Mouse (Mus musculus): ENCODE measurements at regions not wholly inside any gene's neighbourhood (a gene's known extent, or its start where the extent isn't known, plus 50 kb on each side); places are given as distances from the start of the nearest gene placed in this dataset.
"Not testable (repeated sequence)": the region's sequence is repeated elsewhere in the genome, so short reads cannot be mapped to it uniquely, and the experiment has no call there.

- TF ChIP-seq CTCF (IDR thresholded peaks at IDR 0.05; ENCODE audit: low read depth) (no peak), EP300 (IDR thresholded peaks at IDR 0.05; ENCODE audit: low read depth) (no peak)
- no peak overlapping the region for H3K9ac ChIP-seq (replicated peaks; ENCODE audit: low read depth, low read length)
- H3K4me2 ChIP-seq (ENCODE audit: low read depth, low read length), result no peak overlapping the region
- no peak overlapping the region for H3K4me3 ChIP-seq (ENCODE audit: low read depth, low read length)
- H3K36me3 ChIP-seq (replicated peaks; ENCODE audit: control insufficient read depth, insufficient read depth, low read length), result no peaks in the 10 kb centered on the region
- ATAC-seq (ENCODE audit: insufficient read depth, low read depth), result no peak
- 73% methylated on average over 1 of the region's 1 CpGs for WGBS
- H3K27ac ChIP-seq (ENCODE audit: low read depth), result no peak overlapping the region
- no peaks in the 10 kb centered on the region for H3K27me3 ChIP-seq (ENCODE audit: control insufficient read depth, insufficient read depth, low read length)
- no peak for DNase-seq (ENCODE audit: low spot score)
- H3K4me1 ChIP-seq (ENCODE audit: control insufficient read depth, insufficient read depth), result no peaks in the 10 kb centered on the region
- H3K9me3 ChIP-seq (replicated peaks; ENCODE audit: control insufficient read depth, low read length), result no peaks in the 10 kb centered on the region
These were observed 99.9 kb upstream of the Ccdc122 start for GRCm38 (mm10) chr14:76936671-76937070.

- H3K27me3 ChIP-seq (ENCODE audit: control insufficient read depth, insufficient read depth, low read length); H3K27ac ChIP-seq (ENCODE audit: low read depth); H3K4me2 ChIP-seq (ENCODE audit: low read depth, low read length); H3K4me1 ChIP-seq (ENCODE audit: control insufficient read depth, insufficient read depth); H3K9ac ChIP-seq (replicated peaks; ENCODE audit: low read depth, low read length); DNase-seq (ENCODE audit: low spot score); H3K9me3 ChIP-seq (replicated peaks; ENCODE audit: control insufficient read depth, low read length); H3K36me3 ChIP-seq (replicated peaks; ENCODE audit: control insufficient read depth, insufficient read depth, low read length); ATAC-seq (ENCODE audit: insufficient read depth, low read depth); H3K4me3 ChIP-seq (ENCODE audit: low read depth, low read length): not testable (repeated sequence)
- WGBS, result 71% methylated on average over 4 of the region's 4 CpGs
These were observed 100.5 kb upstream of the Ccdc122 start for GRCm38 (mm10) chr14:76936051-76936450.

- no peaks in the 10 kb centered on the region for H3K27me3 ChIP-seq (ENCODE audit: control insufficient read depth, insufficient read depth, low read length)
- H3K9me3 ChIP-seq (replicated peaks; ENCODE audit: control insufficient read depth, low read length), result no peaks in the 10 kb centered on the region
- no peak overlapping the region for H3K4me3 ChIP-seq (ENCODE audit: low read depth, low read length)
- TF ChIP-seq CTCF (IDR thresholded peaks at IDR 0.05; ENCODE audit: low read depth), result no peak
- no peak for TF ChIP-seq EP300 (IDR thresholded peaks at IDR 0.05; ENCODE audit: low read depth)
- no peaks in the 10 kb centered on the region for H3K4me1 ChIP-seq (ENCODE audit: control insufficient read depth, insufficient read depth)
- DNase-seq (ENCODE audit: low spot score), result no peak
- H3K36me3 ChIP-seq (replicated peaks; ENCODE audit: control insufficient read depth, insufficient read depth, low read length), result no peaks in the 10 kb centered on the region
- H3K4me2 ChIP-seq (ENCODE audit: low read depth, low read length), result no peak overlapping the region
- no peak overlapping the region for H3K27ac ChIP-seq (ENCODE audit: low read depth)
- no peak for ATAC-seq (ENCODE audit: insufficient read depth, low read depth)
- WGBS, result 73% methylated on average over 2 of the region's 2 CpGs
- no peak overlapping the region for H3K9ac ChIP-seq (replicated peaks; ENCODE audit: low read depth, low read length)
These were observed 101.1 kb upstream of the Ccdc122 start for GRCm38 (mm10) chr14:76935453-76935852.

GRCm38 (mm10) chr14:76932890-76933289, 103.7 kb upstream of the Ccdc122 start:
- Histone ChIP-seq H3K4me3 (ENCODE audit: low read depth, low read length) (no peak overlapping the region), H3K4me2 (ENCODE audit: low read depth, low read length) (no peak overlapping the region), H3K9me3 (replicated peaks; ENCODE audit: control insufficient read depth, low read length) (no peaks in the 10 kb centered on the region), H3K4me1 (ENCODE audit: control insufficient read depth, insufficient read depth) (no peaks in the 10 kb centered on the region), H3K9ac (replicated peaks; ENCODE audit: low read depth, low read length) (no peak overlapping the region), H3K27me3 (ENCODE audit: control insufficient read depth, insufficient read depth, low read length) (no peaks in the 10 kb centered on the region), H3K36me3 (replicated peaks; ENCODE audit: control insufficient read depth, insufficient read depth, low read length) (no peaks in the 10 kb centered on the region), H3K27ac (ENCODE audit: low read depth) (no peak overlapping the region)
- TF ChIP-seq CTCF (IDR thresholded peaks at IDR 0.05; ENCODE audit: low read depth), result no peak
- no peak for TF ChIP-seq EP300 (IDR thresholded peaks at IDR 0.05; ENCODE audit: low read depth)
- no peak for ATAC-seq (ENCODE audit: insufficient read depth, low read depth)
- 91% methylated on average over 6 of the region's 6 CpGs for WGBS
- no peak for DNase-seq (ENCODE audit: low spot score)

GRCm38 (mm10) chr14:76931398-76931797, 105.2 kb upstream of the Ccdc122 start:
- Histone ChIP-seq H3K4me1 (ENCODE audit: control insufficient read depth, insufficient read depth) (no peaks in the 10 kb centered on the region), H3K9ac (replicated peaks; ENCODE audit: low read depth, low read length) (no peak overlapping the region), H3K9me3 (replicated peaks; ENCODE audit: control insufficient read depth, low read length) (no peaks in the 10 kb centered on the region), H3K36me3 (replicated peaks; ENCODE audit: control insufficient read depth, insufficient read depth, low read length) (no peaks in the 10 kb centered on the region), H3K4me2 (ENCODE audit: low read depth, low read length) (no peak overlapping the region), H3K27ac (ENCODE audit: low read depth) (no peak overlapping the region), H3K27me3 (ENCODE audit: control insufficient read depth, insufficient read depth, low read length) (no peaks in the 10 kb centered on the region), H3K4me3 (ENCODE audit: low read depth, low read length) (no peak overlapping the region)
- TF ChIP-seq EP300 (IDR thresholded peaks at IDR 0.05; ENCODE audit: low read depth), result no peak
- no peak for TF ChIP-seq CTCF (IDR thresholded peaks at IDR 0.05; ENCODE audit: low read depth)
- DNase-seq (ENCODE audit: low spot score), result no peak
- 69% methylated on average over 1 of the region's 1 CpGs for WGBS
- ATAC-seq (ENCODE audit: insufficient read depth, low read depth), result no peak

- no peaks in the 10 kb centered on the region for H3K9me3 ChIP-seq (replicated peaks; ENCODE audit: control insufficient read depth, low read length)
- ATAC-seq (ENCODE audit: insufficient read depth, low read depth) (no peak), DNase-seq (ENCODE audit: low spot score) (no peak)
- no peak for TF ChIP-seq EP300 (IDR thresholded peaks at IDR 0.05; ENCODE audit: low read depth)
- TF ChIP-seq CTCF (IDR thresholded peaks at IDR 0.05; ENCODE audit: low read depth), result no peak
- H3K9ac ChIP-seq (replicated peaks; ENCODE audit: low read depth, low read length), result no peak overlapping the region
- H3K27ac ChIP-seq (ENCODE audit: low read depth), result no peak overlapping the region
- no peaks in the 10 kb centered on the region for H3K4me1 ChIP-seq (ENCODE audit: control insufficient read depth, insufficient read depth)
- no peaks in the 10 kb centered on the region for H3K27me3 ChIP-seq (ENCODE audit: control insufficient read depth, insufficient read depth, low read length)
- no peak overlapping the region for H3K4me2 ChIP-seq (ENCODE audit: low read depth, low read length)
- H3K4me3 ChIP-seq (ENCODE audit: low read depth, low read length), result no peak overlapping the region
- 69% methylated on average over 3 of the region's 3 CpGs for WGBS
- H3K36me3 ChIP-seq (replicated peaks; ENCODE audit: control insufficient read depth, insufficient read depth, low read length), result no peaks in the 10 kb centered on the region
These were observed 107.0 kb upstream of the Ccdc122 start for GRCm38 (mm10) chr14:76929562-76929961.
